Mouse (Mus musculus) layer of hippocampus, adult 2 months (tissue): ENCODE measurements at regions not wholly inside any gene's neighbourhood (a gene's known extent, or its start where the extent isn't known, plus 50 kb on each side); places are given as distances from the start of the nearest gene placed in this dataset.
A peak's percentile ranks its signal among the peaks of the same experiment; 100 is the strongest.

Source experiments
- DNase-seq, 2 experiments: peaks; one replicate each; pipeline ENCODE4 v3.0.0; 2022; ENCODE audit warnings: low spot score in 2 of 2
- H3K27ac ChIP-seq: fragments of 200-600 bp; 2 replicates; pipeline ENCODE4 v1.8.1; 2022
- H3K4me3 ChIP-seq: fragments of 200-600 bp; 2 replicates; pipeline ENCODE4 v1.8.1; 2022; ENCODE audit warnings: mild to moderate bottlenecking
- CTCF ChIP-seq: fragments of 200-600 bp; conservative IDR thresholded peaks from 2 replicates; pipeline ENCODE4 v1.8.1; 2022; ENCODE audit warnings: antibody characterized with exemption, mild to moderate bottlenecking, moderate library complexity

- Histone ChIP-seq H3K4me3 (no peak overlapping the region), H3K27ac (peak overlapping the region; percentile 5; the same call in 1 of the 2 replicates)
- no peak for TF ChIP-seq CTCF
- peak; percentile 14 to 33 for DNase-seq
Observed at GRCm38 (mm10) chr13:60416024-60416423, 185.7 kb upstream of the Dapk1 start.

- DNase-seq: no peak
- no peak for TF ChIP-seq CTCF
- Histone ChIP-seq H3K27ac (peak overlapping the region; percentile 5; the same call in 1 of the 2 replicates), H3K4me3 (no peak overlapping the region)
Observed at GRCm38 (mm10) chr13:60417015-60417414, 184.7 kb upstream of the Dapk1 start.

- TF ChIP-seq CTCF: no peak
- H3K4me3 ChIP-seq: no peak overlapping the region
- no peak for DNase-seq
- no peak overlapping the region for H3K27ac ChIP-seq
Observed at GRCm38 (mm10) chr13:60417436-60418158, 184.2 kb upstream of the Dapk1 start.

GRCm38 (mm10) chr13:60420386-60420785 lies 181.4 kb upstream of the Dapk1 start:
- TF ChIP-seq CTCF: no peak
- peak in 1 of 2 experiments; percentile 10 for DNase-seq
- Histone ChIP-seq H3K4me3 (no peak overlapping the region), H3K27ac (no peak overlapping the region)

GRCm38 (mm10) chr13:60420842-60421696 lies 180.7 kb upstream of the Dapk1 start:
- DNase-seq: no peak
- Histone ChIP-seq H3K4me3 (no peak overlapping the region), H3K27ac (0 out of 2 replicates have a peak overlapping the region, but pooled peaks have one; percentile 10)
- no peak for TF ChIP-seq CTCF

DNA sequence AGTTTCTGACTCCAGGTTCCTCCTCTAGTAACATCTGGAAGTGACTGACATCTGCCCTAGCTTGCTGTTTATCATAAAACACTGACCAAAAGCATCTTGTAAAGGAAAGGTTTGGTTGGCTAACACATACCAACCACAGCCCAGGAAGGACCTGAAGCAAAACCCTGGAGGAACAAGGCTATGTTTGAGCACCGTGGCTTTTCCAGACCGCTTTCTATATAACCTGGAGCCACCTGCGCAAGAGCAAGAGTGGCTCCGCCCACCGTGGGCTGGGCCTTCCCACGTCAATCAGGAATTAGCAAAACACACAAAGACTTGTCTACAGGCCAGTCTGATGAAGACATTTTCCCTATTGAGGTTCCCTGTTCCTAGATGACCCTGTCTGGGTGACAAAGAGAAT lies 177.5 kb upstream of the Dapk1 start:
- Histone ChIP-seq H3K27ac (no peak overlapping the region), H3K4me3 (no peak overlapping the region)
- TF ChIP-seq CTCF: no peak
- no peak for DNase-seq

DNA sequence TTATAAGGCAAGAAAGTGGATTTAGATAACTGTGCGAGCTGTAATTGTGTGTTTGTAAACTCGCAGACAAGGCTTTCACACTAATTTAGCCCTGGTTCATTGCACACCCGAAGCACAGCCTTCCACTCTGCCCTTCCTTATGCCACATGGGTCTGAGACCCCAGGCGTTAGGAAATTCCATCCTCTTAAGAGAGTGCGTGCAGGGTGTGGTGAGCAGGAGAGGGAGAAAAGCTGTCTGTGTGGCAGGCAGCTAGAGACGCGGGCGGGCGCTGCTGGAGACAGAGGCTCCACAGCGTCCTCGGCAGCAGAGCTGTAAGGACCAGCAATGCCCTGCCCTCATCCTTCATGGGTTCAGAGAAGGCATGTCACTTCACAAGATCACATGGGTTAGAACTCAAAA lies 176.6 kb upstream of the Dapk1 start:
- DNase-seq: no peak
- TF ChIP-seq CTCF: no peak
- H3K27ac ChIP-seq: no peak overlapping the region
- H3K4me3 ChIP-seq: no peak overlapping the region

- DNase-seq: no peak
- TF ChIP-seq CTCF: no peak
- no peak overlapping the region for H3K4me3 ChIP-seq
Observed at GRCm38 (mm10) chr13:60425556-60425955, 176.2 kb upstream of the Dapk1 start.

DNA sequence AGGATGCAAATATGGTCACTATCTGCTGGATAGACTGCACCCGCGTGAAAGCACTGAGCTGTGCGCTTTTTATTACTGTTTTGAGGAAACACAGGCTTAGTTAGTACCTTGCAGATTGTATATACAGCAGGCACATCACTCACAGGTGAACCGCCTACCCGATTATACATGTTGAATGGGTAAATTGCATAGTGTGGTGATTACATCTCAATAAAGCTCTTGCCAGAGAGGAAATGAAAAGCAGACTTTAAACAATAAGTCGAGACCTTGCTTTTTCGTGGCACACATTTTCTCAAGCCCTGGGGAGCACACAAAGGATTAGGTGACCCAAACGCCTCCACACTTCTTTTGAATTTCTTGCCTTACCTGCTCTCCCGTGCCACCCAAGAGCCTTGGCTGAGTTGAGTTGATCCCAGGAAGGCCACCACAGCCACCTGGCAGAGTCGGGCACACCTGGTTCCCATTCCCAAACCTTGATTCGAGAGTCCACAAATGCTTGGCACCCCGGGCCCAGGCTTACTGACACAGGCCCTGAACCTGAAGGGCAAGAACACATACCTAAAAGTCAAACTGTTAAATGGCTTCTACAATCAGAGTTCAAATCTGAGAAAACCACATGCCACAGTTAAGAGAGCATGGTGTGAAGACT lies 175.4 kb upstream of the Dapk1 start:
- no peak overlapping the region for H3K27ac ChIP-seq
- no peak overlapping the region for H3K4me3 ChIP-seq
- no peak for DNase-seq
- no peak for TF ChIP-seq CTCF

More at GRCm38 (mm10) chr13:60425556-60425955, 176.2 kb upstream of the Dapk1 start:
- no peak overlapping the region for H3K27ac ChIP-seq

GRCm38 (mm10) chr13:60427077-60427476 lies 174.7 kb upstream of the Dapk1 start:
- H3K4me3 ChIP-seq: no peak overlapping the region
- no peak overlapping the region for H3K27ac ChIP-seq
- DNase-seq: no peak
- TF ChIP-seq CTCF: no peak

DNA sequence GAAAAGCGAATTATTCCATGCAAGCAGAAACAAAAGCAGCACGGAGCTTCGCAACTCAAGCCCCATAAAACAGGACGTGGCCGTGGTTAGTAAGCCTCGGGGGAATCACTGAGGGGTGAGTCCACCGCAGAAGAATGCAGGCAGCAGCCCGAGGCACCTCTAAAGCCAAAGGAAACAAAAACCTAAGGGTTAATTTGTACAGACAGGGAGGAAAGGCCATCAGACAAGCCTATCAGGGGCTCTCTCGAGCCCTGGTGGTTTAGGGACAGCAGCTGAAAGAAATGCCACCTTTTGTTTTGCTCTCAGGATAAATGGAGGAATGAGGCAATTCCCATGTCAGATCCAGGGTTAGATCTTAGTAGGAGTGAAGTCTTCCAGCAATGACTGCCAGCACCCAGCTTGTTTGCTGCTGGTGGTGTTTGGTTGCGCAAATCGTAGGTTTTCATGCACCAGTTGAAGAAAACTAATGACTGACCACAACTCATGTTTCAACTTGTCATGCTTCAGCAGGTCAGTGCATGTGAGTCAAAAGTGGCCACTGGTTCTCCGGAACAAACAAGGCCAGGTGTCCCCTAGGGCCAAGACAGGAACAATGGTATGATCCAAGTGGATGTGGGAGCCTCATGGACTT lies 173.9 kb upstream of the Dapk1 start:
- Histone ChIP-seq H3K27ac (no peak overlapping the region), H3K4me3 (no peak overlapping the region)
- no peak for DNase-seq
- TF ChIP-seq CTCF: no peak

DNA sequence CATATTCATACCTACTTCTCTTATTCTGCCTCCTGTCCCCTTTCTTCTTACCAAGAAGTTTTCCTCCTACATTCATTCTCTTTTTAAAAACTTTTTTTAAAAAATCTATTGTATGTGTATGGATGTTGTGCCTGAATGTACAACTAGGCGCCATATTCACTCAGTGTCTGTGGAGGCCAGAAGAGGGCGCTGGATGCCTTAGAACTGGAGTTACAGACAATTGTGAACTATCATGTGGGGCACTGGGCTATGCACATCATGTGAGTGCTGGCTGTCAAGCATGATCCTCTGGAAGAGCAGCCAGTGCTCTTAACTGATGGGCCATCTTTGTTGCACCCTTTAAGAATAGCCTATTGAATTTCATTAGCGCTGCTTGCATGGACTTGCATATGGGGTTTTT lies 172.6 kb upstream of the Dapk1 start:
- TF ChIP-seq CTCF: peak; percentile 35
- Histone ChIP-seq H3K27ac (no peak overlapping the region), H3K4me3 (no peak overlapping the region)
- DNase-seq: no peak

- no peak for DNase-seq
- no peak overlapping the region for H3K4me3 ChIP-seq
- no peak for TF ChIP-seq CTCF
Observed at GRCm38 (mm10) chr13:60431412-60431811, 170.3 kb upstream of the Dapk1 start.

More at GRCm38 (mm10) chr13:60431412-60431811, 170.3 kb upstream of the Dapk1 start:
- no peak overlapping the region for H3K27ac ChIP-seq
